Mouse (Mus musculus): Measurements from ENCODE around the gene Zfp976. TPM values are rescaled to one million over a fixed set of nuclear protein-coding genes. Genes with fewer than 3 reads are reported as not detected.
A peak's percentile ranks its signal among the peaks of the same experiment; 100 is the strongest.
"Not testable (repeated sequence)": the region's sequence is repeated elsewhere in the genome, so short reads cannot be mapped to it uniquely, and the experiment has no call there.

Zfp976 gene
- polyA plus RNA-seq (2011; ENCODE audit: insufficient read depth, insufficient read length, low read depth, missing spikeins), result 11.7 and 14.6 TPM in 2 replicates

DNA sequence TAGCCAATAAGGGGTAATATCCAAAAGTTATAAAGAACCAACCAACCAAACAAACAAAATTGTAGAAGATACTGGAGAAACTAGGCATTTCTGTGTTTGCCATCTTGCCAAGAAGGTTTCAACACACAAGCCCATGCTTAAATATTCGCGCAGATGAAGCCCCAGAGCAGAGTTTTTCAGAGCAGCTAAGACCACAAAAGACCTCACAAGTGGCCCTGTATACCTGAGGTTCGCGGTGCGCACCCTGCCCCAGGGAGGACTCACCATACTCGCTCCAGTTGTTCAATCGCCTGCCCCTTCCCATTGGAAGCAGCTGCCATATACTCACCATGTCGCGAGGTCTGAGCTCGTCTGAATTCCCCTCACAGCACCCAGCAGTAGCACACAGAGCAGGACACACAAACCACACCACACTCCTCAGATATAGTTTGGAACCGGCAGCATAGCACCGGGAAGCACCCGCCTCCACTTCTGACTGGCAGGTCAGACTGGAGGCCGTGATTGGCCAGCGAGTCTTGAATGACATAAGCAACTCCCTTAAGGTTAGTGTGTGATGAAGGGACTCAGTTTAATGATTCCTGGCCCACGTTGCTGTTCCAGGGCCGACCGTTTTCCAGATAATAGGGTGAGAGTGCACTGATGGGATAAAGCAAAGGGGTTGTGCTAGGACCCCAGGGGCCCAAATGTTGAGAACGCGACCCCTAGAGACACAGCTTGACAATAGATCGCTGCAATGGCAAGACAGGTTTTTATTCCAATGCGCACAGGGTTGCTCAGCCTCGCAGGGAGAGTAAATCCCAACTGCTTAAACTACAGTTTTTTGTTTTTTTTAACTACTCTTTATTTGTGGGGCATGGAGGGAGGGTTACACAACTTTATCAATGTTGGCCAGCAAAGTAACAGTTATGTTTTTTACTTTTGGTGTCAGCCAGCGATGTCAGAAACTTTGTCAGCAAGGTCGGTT, at the start of gene Zfp976:
Gene Zfp976, minus strand, starts transcription at position 437 of the 964 bp plus-strand sequence.
- H3K27me3 ChIP-seq (ENCODE audit: control insufficient read depth, insufficient read depth, low read length, poor library complexity, severe bottlenecking); H3K36me3 ChIP-seq (ENCODE audit: control insufficient read depth, insufficient read depth, low read length, poor library complexity, severe bottlenecking); H3K4me1 ChIP-seq (ENCODE audit: control insufficient read depth, insufficient read depth, low read length); H3K9me3 ChIP-seq (replicated peaks; ENCODE audit: control insufficient read depth, insufficient read depth, low read length, poor library complexity, severe bottlenecking): not testable (repeated sequence)
- H3K27ac ChIP-seq (ENCODE audit: insufficient read depth, low read length), result peak within 1 kb of the TSS; percentile 21
- peak within 1 kb of the TSS; percentile 67 for H3K9ac ChIP-seq (ENCODE audit: low read depth, poor library complexity, severe bottlenecking)
- H3K4me3 ChIP-seq (ENCODE audit: low read depth, low read length), result peak within 1 kb of the TSS; percentile 94
- TF ChIP-seq POLR2A (IDR thresholded peaks at IDR 0.05; ENCODE audit: insufficient read depth, low read length), result peak; percentile 9

DNA sequence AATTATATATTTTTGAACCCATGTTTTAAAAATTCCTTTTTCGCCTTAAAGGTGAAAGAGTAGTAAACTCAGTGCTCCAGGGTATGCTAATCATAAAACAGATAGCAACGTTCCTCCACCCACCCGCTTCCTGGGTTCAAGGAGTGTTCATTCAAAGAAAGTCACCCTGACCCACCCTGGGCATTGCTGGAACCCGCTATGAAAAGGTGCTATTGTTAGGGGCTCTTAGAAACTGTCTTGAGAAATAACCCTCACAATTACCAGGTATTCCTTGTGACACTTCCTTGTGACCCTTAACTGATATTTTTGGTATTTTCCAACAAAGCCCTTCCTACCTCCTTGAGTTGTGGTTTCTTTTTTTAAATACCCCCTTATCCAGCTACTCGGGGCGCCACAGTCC, 37.7 kb upstream of the Zfp976 start:
- peak overlapping the region; percentile 22; the same call in 1 of the 2 replicates for H3K9ac ChIP-seq (ENCODE audit: low read depth, poor library complexity, severe bottlenecking)
- not testable (repeated sequence) for H3K36me3 ChIP-seq (ENCODE audit: control insufficient read depth, insufficient read depth, low read length, poor library complexity, severe bottlenecking); H3K4me1 ChIP-seq (ENCODE audit: control insufficient read depth, insufficient read depth, low read length); H3K27me3 ChIP-seq (ENCODE audit: control insufficient read depth, insufficient read depth, low read length, poor library complexity, severe bottlenecking); H3K4me3 ChIP-seq (ENCODE audit: low read depth, low read length)
- peak overlapping the region; percentile 98 for H3K27ac ChIP-seq (ENCODE audit: insufficient read depth, low read length)
- H3K9me3 ChIP-seq (replicated peaks; ENCODE audit: control insufficient read depth, insufficient read depth, low read length, poor library complexity, severe bottlenecking), result peaks cover 13% of the 10 kb centered on the region

- H3K4me1 ChIP-seq (ENCODE audit: control insufficient read depth, insufficient read depth, low read length); H3K9ac ChIP-seq (ENCODE audit: low read depth, poor library complexity, severe bottlenecking); H3K27me3 ChIP-seq (ENCODE audit: control insufficient read depth, insufficient read depth, low read length, poor library complexity, severe bottlenecking); H3K4me3 ChIP-seq (ENCODE audit: low read depth, low read length); H3K36me3 ChIP-seq (ENCODE audit: control insufficient read depth, insufficient read depth, low read length, poor library complexity, severe bottlenecking): not testable (repeated sequence)
- Histone ChIP-seq H3K9me3 (replicated peaks; ENCODE audit: control insufficient read depth, insufficient read depth, low read length, poor library complexity, severe bottlenecking) (peaks cover 13% of the 10 kb centered on the region), H3K27ac (ENCODE audit: insufficient read depth, low read length) (peak overlapping the region; percentile 98)
Measured at GRCm38 (mm10) chr7:42679646-42680045, 37.3 kb upstream of the Zfp976 start.

DNA sequence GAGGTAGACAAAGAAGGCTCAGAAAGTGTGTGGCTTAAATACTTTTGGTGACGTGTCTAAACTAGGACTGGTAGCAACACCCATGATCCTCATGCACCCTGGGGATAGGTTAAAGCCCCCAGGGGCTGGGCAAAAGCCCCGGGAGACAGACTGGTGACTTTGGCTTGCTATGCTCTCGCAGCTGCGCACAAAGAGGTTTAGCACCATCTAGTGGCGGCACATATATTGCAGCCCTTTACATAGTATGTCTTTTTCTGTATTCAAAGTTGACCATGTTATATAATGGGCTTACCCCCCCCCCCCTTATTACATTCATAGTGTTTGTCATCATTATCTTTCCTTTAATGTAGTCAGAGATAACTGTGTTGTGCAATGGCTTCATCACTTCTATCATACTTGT, 17.8 kb upstream of the Zfp976 start:
- peak; percentile 55 for TF ChIP-seq CTCF (IDR thresholded peaks at IDR 0.05; ENCODE audit: low read depth, low read length)
- not testable (repeated sequence) for H3K9me3 ChIP-seq (replicated peaks; ENCODE audit: control insufficient read depth, insufficient read depth, low read length, poor library complexity, severe bottlenecking); H3K36me3 ChIP-seq (ENCODE audit: control insufficient read depth, insufficient read depth, low read length, poor library complexity, severe bottlenecking); H3K27ac ChIP-seq (ENCODE audit: insufficient read depth, low read length); H3K4me1 ChIP-seq (ENCODE audit: control insufficient read depth, insufficient read depth, low read length); H3K27me3 ChIP-seq (ENCODE audit: control insufficient read depth, insufficient read depth, low read length, poor library complexity, severe bottlenecking); H3K4me3 ChIP-seq (ENCODE audit: low read depth, low read length); H3K9ac ChIP-seq (ENCODE audit: low read depth, poor library complexity, severe bottlenecking)

- H3K4me1 ChIP-seq (ENCODE audit: control insufficient read depth, insufficient read depth, low read length); H3K36me3 ChIP-seq (ENCODE audit: control insufficient read depth, insufficient read depth, low read length, poor library complexity, severe bottlenecking); H3K4me3 ChIP-seq (ENCODE audit: low read depth, low read length); H3K9me3 ChIP-seq (replicated peaks; ENCODE audit: control insufficient read depth, insufficient read depth, low read length, poor library complexity, severe bottlenecking); H3K27ac ChIP-seq (ENCODE audit: insufficient read depth, low read length); H3K9ac ChIP-seq (ENCODE audit: low read depth, poor library complexity, severe bottlenecking); H3K27me3 ChIP-seq (ENCODE audit: control insufficient read depth, insufficient read depth, low read length, poor library complexity, severe bottlenecking): not testable (repeated sequence)
Measured at GRCm38 (mm10) chr7:42655211-42655610, 12.8 kb upstream of the Zfp976 start.

GRCm38 (mm10) chr7:42643120-42643620, 782 bp upstream of the Zfp976 start:
- H3K27ac ChIP-seq (ENCODE audit: insufficient read depth, low read length), result not testable (repeated sequence)

DNA sequence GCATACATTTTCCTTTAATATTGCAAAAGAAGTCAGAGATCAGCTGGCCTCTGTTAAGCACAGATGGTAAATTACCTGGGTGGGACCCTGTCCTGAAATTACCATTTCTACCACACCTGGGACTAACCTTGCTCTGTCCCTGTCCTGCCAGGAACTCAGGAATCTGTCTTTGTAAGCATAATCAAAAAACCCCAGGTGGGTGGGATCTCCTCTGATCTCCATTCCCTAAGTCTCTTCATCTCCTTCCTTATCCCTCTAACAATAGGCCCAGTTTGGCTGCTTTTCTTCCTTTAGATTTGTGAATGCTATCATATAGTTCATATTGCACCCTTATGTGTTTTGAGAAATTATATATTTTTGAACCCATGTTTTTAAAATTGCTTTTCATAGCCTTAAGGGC, 11.4 kb downstream of the Zfp976 start:
- not testable (repeated sequence) for H3K4me3 ChIP-seq (ENCODE audit: low read depth, low read length); H3K36me3 ChIP-seq (ENCODE audit: control insufficient read depth, insufficient read depth, low read length, poor library complexity, severe bottlenecking); H3K4me1 ChIP-seq (ENCODE audit: control insufficient read depth, insufficient read depth, low read length); H3K9ac ChIP-seq (ENCODE audit: low read depth, poor library complexity, severe bottlenecking); H3K9me3 ChIP-seq (replicated peaks; ENCODE audit: control insufficient read depth, insufficient read depth, low read length, poor library complexity, severe bottlenecking); H3K27me3 ChIP-seq (ENCODE audit: control insufficient read depth, insufficient read depth, low read length, poor library complexity, severe bottlenecking)
- H3K27ac ChIP-seq (ENCODE audit: insufficient read depth, low read length), result peak overlapping the region; percentile 87; the same call in 1 of the 2 replicates

More at GRCm38 (mm10) chr7:42643120-42643620, 782 bp upstream of the Zfp976 start:
- Histone ChIP-seq H3K9ac (ENCODE audit: low read depth, poor library complexity, severe bottlenecking) (peak overlapping the region; percentile 67; the same call in 1 of the 2 replicates), H3K4me3 (ENCODE audit: low read depth, low read length) (peak overlapping the region; percentile 94; the same call in 1 of the 2 replicates)
- H3K27me3 ChIP-seq (ENCODE audit: control insufficient read depth, insufficient read depth, low read length, poor library complexity, severe bottlenecking); H3K36me3 ChIP-seq (ENCODE audit: control insufficient read depth, insufficient read depth, low read length, poor library complexity, severe bottlenecking); H3K9me3 ChIP-seq (replicated peaks; ENCODE audit: control insufficient read depth, insufficient read depth, low read length, poor library complexity, severe bottlenecking); H3K4me1 ChIP-seq (ENCODE audit: control insufficient read depth, insufficient read depth, low read length): not testable (repeated sequence)

DNA sequence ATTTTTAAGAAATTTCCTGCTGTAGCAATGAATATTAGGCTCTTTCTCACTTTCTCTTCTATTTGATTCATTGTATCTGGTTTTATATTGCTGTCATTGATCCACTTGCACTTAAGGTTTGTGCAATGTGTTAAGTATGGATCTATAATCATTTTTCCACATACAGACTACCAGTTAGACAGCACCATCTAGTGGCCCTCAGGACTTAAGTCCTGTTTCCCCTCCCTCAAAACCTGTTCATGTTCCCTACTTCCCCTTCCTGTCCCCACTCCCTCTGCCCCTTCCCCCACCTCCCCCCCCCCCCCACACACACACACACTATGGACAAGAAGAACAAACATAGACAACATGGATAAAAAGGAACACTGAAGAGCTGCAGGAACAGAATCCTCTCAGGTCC, 46.7 kb downstream of the Zfp976 start:
- H3K36me3 ChIP-seq (ENCODE audit: control insufficient read depth, insufficient read depth, low read length, poor library complexity, severe bottlenecking); H3K9ac ChIP-seq (ENCODE audit: low read depth, poor library complexity, severe bottlenecking); H3K9me3 ChIP-seq (replicated peaks; ENCODE audit: control insufficient read depth, insufficient read depth, low read length, poor library complexity, severe bottlenecking); H3K4me1 ChIP-seq (ENCODE audit: control insufficient read depth, insufficient read depth, low read length); H3K4me3 ChIP-seq (ENCODE audit: low read depth, low read length); H3K27ac ChIP-seq (ENCODE audit: insufficient read depth, low read length); H3K27me3 ChIP-seq (ENCODE audit: control insufficient read depth, insufficient read depth, low read length, poor library complexity, severe bottlenecking): not testable (repeated sequence)

GRCm38 (mm10) chr7:42592413-42592812, 50.0 kb downstream of the Zfp976 start, which contains the start of gene Zfp977:
Gene Zfp977, minus strand, starts transcription at chr7:42592547.
- Histone ChIP-seq H3K4me3 (ENCODE audit: low read depth, low read length) (peak within 1 kb of the TSS; percentile 86), H3K27ac (ENCODE audit: insufficient read depth, low read length) (peak within 1 kb of the TSS; percentile 66; the same call in 1 of the 2 replicates), H3K36me3 (ENCODE audit: control insufficient read depth, insufficient read depth, low read length, poor library complexity, severe bottlenecking) (peaks cover 13% of the 10 kb centered on the region), H3K9ac (ENCODE audit: low read depth, poor library complexity, severe bottlenecking) (peak within 1 kb of the TSS; percentile 83), H3K9me3 (replicated peaks; ENCODE audit: control insufficient read depth, insufficient read depth, low read length, poor library complexity, severe bottlenecking) (peaks cover 25% of the 10 kb centered on the region)
- H3K27me3 ChIP-seq (ENCODE audit: control insufficient read depth, insufficient read depth, low read length, poor library complexity, severe bottlenecking); H3K4me1 ChIP-seq (ENCODE audit: control insufficient read depth, insufficient read depth, low read length): not testable (repeated sequence)

Data from ES-Bruce4 (cell line).